Mouse (Mus musculus) MEL (cell line): ENCODE data around the gene Fam57a.

ENCODE experiments used
- USF1 ChIP-seq: IDR thresholded peaks from 2 replicates; pipeline ENCODE4 v1.6.1; 2014; ENCODE audit warnings: low read depth, mild to moderate bottlenecking, inconsistent platforms, low read length, improper control_type of control experiment, moderate library complexity
- ZNF384 ChIP-seq: IDR thresholded peaks from 2 replicates; pipeline ENCODE4 v1.6.1; 2012; ENCODE audit warnings: low read depth, mild to moderate bottlenecking, inconsistent platforms, low read length, improper control_type of control experiment

- TF ChIP-seq USF1 (no peak), ZNF384 (no peak)
Observed at GRCm38 (mm10) chr11:76170207-76170606, 9.3 kb upstream of the Fam57a start.
